Mouse (Mus musculus) c-Kit-positive CD71-positive TER-119-positive erythroid progenitor cells, embryonic 14.5 days (primary cell): ENCODE data around the gene Arhgap29.

ENCODE experiments used
- DNase-seq: peaks from one replicate; pipeline ENCODE4 v3.0.0-alpha.2; 2013; ENCODE audit warnings: low spot score

Gene Arhgap29

DNA sequence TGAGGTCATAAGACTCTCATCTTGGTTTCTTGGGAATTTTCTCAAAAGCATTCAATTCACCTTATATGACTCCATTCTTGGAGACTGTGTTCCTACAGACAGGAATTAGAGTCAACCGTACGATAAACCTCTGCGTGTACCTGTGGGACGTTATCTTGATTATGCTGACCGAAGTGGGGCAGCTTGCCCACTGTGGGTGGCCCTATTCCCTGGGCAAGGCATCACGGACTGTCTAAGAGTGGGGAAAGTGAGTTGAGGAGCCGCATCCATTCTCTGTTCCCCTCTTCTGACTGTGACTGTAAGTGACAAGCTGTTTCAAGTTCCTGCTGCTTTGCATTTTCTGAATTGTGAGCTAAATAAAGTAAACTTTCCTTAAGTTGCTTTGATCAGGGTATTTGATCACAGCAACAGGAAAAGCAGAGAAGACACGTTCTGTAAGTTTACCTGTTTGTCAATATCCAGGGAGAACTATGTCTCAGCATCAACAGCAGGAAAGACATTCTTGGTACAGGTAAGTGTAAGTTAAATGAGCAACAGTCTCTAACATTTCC is at the start of gene Arhgap29:
Arhgap29 (plus strand) TSS at position 501 of the 551 bp plus-strand sequence.
- DNase-seq: no peak

DNA sequence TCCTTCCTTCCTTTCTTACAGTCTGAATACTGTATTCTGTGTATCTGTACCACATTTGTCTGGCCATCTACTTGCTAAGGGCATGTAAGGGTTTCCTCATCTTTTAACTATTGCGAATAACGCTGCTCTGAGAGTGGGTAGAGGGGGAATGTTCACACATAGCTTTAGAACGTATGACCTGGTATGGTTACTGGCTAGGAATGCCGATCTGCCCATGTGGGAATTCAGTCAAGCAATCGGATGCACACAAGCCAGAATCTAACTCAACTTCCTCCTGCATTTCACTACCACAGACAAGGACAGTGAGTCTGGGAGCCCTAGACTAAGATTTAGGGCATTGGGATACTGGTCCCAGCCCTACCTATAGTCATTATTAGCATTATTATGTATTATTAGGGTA is 49.6 kb upstream of the Arhgap29 start:
- no peak for DNase-seq

DNA sequence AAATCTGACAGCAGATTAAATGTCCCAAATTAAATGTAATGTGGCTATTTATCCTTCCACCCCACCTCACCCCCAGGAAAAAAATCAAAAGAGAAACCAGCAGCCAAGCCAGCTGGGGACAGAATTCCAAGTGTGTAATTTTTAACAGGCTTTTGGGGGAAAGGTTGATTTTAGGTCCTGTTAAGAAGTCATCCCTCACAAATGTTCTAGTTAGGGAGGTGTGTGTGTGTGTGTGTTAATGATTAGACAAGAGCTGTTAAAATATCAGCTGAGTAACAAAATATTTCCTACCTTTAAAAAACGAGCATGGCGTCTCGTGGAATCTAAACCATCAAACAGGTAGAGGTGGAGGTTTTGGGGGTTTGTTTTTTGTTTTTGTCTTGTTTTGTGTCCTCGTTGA is 49.1 kb upstream of the Arhgap29 start:
- DNase-seq: no peak

DNA sequence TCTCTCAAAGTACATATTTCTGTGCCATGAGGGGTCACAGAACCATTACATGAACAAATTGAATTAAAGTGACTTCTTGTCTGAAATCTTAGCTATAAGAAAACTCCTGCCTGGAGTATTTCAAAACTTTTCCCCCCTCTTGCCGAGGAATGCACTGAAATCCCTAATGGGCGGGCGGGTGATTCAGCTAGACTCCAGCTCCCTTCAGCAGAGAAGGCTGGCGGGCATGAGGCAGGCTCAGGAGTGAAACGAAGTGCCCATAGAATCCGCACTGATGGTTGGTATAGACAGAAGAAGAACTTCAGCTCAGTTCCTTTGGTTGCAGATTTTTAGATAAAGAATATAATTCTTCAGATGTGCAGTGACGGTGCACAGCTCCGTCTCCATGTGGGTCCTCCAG is 48.6 kb upstream of the Arhgap29 start:
- DNase-seq: no peak

DNA sequence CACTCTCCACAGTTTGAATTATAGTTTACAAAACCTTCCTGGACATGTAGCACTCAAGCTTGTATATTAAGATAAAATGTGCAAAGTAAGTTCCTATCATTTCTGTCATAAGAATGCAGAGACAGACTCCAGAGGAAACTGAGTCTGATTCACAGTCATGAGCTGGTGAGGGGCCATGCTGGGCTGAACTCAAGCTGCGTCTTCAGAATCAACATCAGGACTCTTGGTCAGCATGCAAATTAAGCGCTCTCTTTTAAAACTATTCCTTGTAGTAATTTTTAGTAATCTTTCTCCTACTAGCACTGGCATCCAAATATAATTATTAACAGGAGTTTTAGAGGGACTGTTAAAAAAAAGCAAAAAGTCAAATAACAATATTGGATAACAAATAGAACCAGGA is 47.9 kb upstream of the Arhgap29 start:
- no peak for DNase-seq

DNA sequence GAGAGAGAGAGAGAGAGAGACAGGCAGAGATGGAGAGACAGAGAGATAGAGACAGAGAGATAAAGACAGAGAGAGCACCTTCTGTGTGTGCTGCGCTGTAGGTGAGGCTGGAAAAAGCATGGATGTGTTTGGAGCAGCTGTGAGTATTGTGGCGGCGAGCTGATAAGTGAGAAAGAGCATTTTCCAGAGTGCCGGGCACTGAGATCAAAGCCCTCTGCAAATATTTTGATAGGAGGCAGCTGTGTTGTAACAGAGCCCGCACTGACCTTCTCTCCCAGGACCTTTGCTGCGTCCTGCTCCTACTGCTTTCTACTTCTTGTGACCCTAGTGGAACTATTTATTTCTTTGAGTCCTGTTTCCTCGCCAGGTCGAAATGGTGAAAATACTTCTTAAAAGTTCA is 45.7 kb upstream of the Arhgap29 start:
- no peak for DNase-seq

DNA sequence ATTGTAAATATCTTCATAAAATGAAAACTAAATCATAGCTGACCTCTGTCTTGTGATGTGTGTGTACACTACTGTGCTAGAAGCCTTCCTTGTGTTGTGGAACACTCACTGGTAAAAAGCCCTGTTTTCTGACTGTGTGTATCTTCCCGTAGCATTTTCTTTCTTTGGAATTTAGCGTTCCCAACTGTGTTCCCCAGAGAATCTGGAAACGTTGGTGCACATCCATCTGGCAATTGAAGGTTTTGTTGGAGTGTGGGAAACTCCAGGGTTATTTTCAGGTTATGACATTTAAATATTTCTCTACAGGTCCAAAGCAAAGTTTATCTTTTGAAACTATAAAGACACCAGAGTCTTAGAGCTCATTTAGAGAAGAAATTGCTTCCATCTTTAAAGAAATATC is 43.2 kb upstream of the Arhgap29 start:
- DNase-seq: no peak

DNA sequence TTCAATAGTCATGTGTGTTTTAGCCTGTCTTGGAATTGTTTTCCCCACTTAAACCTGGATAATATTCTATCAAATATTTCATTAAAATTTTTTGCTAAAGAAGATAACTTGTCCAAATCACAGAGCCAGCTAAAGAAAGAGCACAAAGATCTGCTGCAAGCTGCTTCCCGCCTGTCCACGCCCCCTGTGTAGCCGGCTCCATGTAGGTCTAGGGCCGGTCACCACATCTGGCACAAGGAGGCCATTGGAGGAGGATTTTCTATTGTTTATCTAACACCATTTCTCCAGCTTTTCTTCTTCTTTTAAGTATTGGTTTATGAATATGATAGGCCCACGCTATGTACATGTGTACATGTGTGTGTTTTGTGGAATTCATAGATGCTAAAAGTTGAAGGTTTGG is 38.9 kb upstream of the Arhgap29 start:
- DNase-seq: no peak

DNA sequence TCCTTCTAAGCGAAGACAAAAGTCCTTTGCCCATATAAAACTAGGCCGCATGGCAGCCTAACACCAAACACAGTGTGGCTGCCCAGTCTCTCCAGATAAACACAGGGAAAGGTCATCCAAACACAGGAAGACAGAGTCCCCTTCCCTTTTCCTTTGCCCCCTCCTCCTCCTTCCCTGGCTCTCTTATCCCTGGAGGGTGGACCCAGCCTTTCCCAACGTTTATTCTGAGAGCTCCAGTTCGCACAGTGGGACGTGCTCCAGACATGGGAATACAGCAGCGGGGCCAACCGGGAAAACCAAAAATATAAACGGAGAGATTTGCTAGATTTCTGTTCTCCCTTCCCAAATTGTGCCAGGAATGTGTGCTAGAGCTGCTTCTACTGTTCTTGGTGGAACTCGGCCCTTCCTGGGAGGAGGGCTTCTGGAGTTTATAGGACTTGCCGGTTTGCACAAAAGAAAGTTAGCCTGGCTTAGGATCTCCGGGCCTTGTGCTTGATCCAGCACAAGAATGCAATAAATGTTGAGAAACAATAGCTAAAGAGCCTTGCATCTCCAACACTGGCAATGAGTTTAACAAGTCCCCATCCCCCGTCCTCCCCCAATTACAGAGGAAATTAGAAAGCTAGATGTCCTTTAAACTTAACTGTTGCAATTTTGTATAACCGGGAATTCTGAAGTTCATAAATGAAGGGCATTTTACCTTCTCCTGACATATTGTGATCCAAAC is 37.7 kb upstream of the Arhgap29 start:
- no peak for DNase-seq

DNA sequence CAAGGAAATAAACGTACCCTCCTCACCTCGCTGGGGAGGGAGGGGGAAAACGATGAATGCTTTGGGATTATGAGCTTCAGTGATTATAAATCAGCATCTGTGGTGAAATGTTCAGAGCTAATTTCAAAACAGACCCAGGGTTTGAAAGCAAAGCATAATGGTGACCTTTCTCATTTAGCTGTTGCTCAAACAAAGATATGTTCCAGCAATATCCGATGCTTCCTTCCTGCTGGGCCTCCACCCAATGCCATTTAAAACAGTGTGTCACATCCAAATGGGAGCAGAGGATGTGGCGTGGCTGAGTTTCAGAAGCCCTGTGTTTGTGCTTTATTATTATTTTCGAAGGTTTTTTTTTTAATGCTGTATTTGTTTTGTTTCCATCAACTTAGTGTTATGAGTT is 37.1 kb upstream of the Arhgap29 start:
- no peak for DNase-seq

DNA sequence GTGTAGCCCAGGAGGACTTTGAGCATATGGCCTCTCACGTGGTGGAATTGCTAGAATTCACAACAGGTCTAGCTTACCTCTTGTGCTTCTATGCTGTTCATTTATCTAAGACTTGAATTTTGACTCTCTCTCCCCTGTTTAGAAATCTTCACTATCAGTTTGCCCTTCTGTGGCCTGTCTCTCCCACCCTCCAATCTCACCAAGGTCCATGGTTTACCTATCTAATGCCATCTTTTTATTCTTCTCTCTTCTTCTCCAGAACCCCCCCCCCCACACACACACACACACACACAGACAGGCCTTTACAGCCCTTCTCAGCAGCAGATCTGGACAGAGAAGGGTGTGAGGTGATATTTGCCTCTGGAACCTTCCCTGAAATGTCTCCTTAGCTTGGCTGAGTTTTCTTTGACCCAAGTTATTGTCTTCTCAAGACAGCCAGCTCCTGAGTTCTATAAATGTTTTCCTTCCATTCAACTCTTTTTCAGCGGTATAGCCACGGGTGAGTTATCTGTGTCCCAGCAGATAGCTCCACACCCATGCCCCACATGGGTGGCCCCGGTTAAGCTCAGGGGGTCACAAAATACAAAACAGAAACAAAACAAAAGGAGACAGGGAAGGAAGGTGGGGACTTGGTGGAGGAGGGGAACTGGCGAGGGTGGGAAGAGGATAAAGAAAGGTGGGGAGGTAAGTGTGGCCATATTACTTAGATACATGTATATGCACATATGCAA is 35.4 kb upstream of the Arhgap29 start:
- DNase-seq: peak; percentile 42

DNA sequence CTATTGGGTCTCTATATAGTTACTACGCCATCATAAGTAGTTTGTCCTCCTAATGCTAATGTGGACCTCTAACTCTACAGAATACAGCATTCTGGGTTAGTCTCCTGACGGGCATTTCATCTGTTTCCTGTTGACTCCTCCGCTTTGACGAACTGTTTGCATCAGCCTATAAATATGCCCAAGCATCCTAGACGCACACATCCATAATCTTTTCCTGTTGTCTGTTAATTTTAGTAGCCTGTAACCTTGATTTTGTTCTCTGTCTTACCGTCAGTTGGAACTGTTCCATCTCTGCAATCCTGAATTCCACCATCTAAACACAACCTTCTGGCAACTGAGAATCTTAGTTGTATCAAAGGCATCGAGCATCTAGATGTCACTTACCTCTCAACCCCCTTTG is 34.7 kb upstream of the Arhgap29 start:
- peak; percentile 4 for DNase-seq

DNA sequence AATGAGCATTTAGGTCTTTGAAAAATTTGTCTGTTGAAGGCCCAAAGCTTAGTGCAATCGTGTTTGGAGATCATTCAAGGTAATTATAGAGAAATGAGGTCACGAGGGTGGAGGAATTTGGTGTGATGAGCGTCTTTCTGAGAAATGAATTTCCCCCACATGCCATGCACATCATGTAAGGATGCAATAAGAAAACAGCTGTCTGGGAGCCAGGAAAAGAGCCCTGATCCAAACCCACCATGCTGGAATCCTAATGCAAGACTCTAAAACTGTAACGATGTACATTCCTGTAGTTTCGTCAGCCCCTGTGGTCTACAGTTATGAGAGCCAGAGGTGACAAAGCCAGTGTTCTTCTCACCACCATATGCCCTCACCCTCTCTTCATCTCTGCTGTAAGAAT is 32.4 kb upstream of the Arhgap29 start:
- DNase-seq: no peak

DNA sequence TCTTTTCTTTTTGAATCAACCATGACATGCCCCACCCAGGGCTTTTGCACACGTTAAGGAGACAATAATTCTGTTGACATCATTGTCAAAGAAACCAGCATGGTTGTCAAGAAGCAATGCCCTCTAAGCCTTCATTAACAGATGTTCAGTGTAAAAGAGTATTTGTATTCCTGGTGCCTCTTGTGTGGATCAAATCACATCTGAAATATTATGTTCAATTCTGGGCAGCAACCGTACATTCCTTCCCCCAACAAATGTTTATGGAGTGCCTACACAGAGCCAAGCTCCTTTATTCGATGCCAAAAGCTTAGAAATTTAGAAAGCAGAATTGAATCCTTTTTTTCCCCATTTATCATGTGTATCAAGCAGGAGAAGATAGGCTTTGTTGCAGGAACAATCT is 31.6 kb upstream of the Arhgap29 start:
- DNase-seq: no peak

DNA sequence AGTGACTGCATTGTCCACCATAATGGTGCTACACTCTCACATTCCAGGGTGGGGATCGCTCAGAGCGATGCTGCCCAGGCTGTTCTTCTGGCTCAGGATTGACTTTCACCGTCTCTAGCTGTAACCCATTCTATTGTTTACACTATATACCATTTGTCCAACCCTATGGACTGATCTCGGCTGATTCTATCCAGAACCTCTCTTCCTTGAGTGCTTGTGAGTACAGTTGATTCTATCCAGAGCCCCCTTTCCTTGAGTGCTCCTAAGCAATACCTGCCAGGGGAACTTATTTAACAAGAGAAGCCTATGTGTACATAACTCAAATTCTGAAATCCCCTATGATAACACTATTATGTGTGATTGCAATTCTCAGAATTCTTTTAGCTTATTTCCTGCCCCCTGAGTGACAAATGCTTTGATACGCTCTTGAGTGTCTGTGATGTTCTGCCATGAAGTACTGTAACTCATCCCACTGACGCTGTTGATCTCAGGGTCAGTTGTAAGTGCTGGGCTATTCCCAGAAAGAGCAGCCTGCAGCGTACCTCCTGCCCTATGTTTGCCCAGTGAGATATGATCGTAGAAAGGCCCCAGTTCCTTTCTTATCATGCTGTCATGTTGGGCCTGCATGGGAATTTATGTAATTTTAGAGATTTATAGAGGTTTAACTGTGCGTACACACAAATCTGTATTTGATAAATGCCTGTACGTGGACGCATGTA is 27.4 kb upstream of the Arhgap29 start:
- no peak for DNase-seq

DNA sequence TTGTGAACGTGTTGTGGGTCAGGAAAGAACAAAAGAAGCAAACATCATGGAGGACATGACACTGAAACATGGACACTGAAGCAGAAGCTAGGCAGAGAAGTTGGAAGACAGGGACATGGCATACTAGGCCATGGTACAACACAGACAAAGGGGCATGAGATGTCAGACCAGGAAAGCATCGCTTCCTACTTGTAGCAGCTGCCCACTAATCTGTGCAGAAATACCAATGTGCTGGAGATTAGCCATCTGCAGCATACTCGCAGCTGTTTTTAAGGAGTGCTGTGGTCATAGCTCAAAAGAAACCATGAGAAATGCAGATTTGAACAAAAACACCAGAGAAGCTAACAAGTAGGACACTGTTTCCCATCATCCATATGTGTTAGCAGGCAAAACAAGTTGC is 24.7 kb upstream of the Arhgap29 start:
- no peak for DNase-seq

DNA sequence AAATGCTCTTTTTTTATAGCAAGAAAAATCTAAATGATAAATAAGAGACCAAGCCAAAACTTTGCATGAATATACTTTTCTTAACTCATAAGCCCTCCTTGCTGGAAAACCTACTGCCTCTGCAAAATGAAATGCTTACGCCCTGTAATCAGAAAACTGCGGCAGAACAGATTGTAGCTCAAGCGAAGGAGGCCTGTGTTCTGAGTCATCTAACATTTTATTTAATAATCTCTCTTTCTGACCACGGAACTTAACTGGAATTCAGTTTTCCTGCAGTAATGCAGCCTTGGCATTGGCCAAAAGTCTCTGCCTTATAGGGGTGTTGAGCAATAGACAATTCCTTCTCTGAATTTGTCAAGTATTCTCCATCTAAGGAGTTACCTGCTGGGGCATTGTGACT is 19.5 kb upstream of the Arhgap29 start:
- DNase-seq: no peak

DNA sequence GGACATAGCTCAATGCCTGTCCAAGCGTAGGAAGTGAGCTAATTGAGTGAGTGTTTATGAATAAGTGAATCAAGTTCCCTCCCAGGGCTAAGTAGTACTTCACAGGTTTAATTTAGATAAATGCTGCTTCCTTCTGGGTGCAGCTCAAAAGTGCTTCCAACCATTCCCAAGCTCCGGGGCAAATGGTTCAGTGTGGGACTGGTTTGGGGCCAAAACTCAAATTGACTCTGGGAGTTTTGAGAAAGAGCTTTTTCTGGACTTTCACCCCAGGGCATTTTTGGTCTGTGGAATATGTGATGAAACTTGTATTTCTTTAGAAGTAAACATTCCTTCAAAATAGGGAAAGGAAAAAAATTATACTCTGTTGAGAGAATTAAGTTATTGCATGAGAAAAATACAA is 16.1 kb upstream of the Arhgap29 start:
- DNase-seq: no peak

DNA sequence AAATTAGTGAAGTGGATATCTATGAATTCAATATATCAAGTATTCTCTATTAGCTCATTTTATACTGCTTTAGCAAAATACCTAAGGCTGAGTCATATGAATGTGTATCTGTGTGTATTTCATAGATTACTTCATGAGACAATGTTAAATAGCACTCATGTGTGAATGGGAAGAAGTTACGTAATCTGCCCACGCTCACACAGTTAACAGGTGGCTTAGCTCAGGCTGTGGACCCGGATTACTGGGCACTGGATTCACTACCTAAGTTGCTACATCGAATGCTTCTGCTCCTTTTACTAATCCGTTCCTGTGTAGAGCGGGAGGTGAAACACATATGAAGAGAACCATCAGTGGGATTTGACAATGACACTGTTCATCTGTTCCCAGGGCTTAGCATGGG is 15.3 kb upstream of the Arhgap29 start:
- no peak for DNase-seq

DNA sequence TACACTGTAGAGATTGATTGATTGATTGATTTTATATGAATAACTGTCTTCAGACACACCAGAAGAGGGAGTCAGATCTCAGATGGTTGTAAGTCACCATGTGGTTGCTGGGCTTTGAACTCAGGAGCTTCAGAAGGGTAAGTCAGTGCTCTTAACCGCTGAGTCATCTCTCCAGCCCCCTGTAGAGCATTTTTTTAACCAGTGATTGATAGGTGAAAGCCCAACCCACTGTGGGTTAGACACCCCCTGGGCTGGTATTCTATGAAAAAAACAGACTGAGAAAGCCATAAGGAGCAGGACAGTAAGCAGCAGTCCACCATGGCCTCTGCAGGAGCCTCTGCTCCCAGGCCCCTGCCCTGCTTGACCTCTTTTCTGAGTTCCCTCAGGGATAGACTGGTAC is 12.7 kb upstream of the Arhgap29 start:
- no peak for DNase-seq

DNA sequence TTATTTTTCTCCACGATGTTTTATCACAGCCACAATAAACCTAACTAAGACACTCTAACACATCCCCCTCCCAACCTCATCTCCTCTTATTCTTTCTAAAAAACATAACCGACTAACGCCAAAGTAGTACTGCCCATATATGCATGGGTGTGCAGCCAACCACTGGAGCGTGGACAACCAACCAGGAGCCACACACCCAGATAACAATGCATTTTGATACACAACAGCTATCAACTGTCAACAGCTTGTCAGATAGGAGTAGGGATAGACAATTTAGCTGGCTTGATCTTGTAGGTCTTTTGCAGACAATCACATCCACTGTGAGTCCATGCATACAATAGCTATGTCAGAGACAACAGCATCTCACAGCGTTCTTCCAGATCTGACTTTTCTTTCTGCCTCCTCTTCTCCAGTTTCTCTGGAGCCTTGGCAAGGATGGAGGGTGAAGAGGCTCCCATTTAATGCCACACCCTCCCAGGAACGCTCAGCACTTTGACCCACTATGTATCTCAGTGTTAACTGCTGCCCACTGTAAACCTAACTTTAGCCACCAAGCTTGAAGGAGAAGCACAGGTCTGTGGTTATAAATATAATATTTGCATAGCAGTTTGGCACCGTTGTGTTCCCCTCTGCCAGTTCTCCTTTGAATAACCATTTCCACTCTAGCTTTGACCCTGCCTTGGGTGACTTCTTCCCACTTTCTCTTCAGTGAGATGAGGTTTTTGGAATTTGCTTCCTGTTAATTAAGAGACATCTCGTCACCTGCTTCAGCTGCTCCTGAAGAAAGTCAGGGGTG is 12.0 kb upstream of the Arhgap29 start:
- no peak for DNase-seq

DNA sequence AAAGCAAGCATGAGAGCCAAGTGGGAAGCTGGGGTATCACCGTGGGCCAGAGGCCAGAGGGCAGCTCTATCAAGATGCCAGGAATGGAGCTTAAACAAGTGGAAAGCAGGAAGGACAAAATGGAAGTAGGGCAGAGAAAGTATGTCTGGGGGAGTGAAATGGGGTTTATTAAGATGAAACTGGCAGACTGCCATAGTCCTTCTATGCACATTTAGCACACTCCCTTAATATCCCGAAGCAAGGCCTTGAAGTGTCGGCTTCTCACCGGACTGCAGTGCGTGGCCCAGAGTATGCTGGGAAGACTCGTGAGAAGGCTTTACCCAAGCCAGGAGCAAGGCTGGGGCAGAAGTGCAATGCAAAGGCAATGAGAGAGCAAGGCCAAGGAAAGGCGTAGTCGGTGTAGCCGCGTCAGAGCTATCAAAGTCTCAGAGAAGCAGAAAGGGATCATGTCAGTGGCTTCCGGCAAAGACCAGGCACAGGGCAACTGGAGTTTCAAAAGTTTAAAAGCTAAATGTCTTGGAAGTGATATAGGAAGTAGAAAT is 11.1 kb upstream of the Arhgap29 start:
- DNase-seq: no peak
